Mouse (Mus musculus): ENCODE results near the gene Src. TPM values are rescaled to one million over a fixed set of nuclear protein-coding genes. Genes with fewer than 3 reads are reported as not detected.
A peak's percentile ranks its signal among the peaks of the same experiment; 100 is the strongest.

The Src gene
- polyA plus RNA-seq, 1 experiment from 2014 or later = 23.9 TPM

GRCm38 (mm10) chr2:157395371-157395770 lies 22.9 kb upstream of the Src start:
- H3K4me2 ChIP-seq (replicated peaks; ENCODE audit: low read depth) = no peak overlapping the region
- H3K9ac ChIP-seq (ENCODE audit: low read depth, low read length) = no peak overlapping the region

GRCm38 (mm10) chr2:157395960-157396359 lies 22.3 kb upstream of the Src start:
- 59% methylated on average over 13 of the region's 13 CpGs for WGBS
- Histone ChIP-seq H3K27ac (ENCODE audit: low read depth, low read length) (no peak overlapping the region), H3K36me3 (ENCODE audit: control insufficient read depth, insufficient read depth) (peaks cover 29% of the 10 kb centered on the region), H3K9me3 (ENCODE audit: control insufficient read depth) (no peaks in the 10 kb centered on the region), H3K4me2 (replicated peaks; ENCODE audit: low read depth) (no peak overlapping the region), H3K4me1 (replicated peaks; ENCODE audit: control insufficient read depth, insufficient read depth, low read length) (no peaks in the 10 kb centered on the region), H3K4me3 (ENCODE audit: low read depth, low read length) (no peak overlapping the region), H3K27me3 (replicated peaks; ENCODE audit: control insufficient read depth, insufficient read depth, low read length) (no peaks in the 10 kb centered on the region), H3K9ac (ENCODE audit: low read depth, low read length) (no peak overlapping the region)
- ATAC-seq = no peak
- TF ChIP-seq CTCF (IDR thresholded peaks at IDR 0.05; ENCODE audit: low read depth) = no peak

More at GRCm38 (mm10) chr2:157395371-157395770, 22.9 kb upstream of the Src start:
- Histone ChIP-seq H3K27me3 (replicated peaks; ENCODE audit: control insufficient read depth, insufficient read depth, low read length) (no peaks in the 10 kb centered on the region), H3K4me1 (replicated peaks; ENCODE audit: control insufficient read depth, insufficient read depth, low read length) (no peaks in the 10 kb centered on the region), H3K36me3 (ENCODE audit: control insufficient read depth, insufficient read depth) (peaks cover 29% of the 10 kb centered on the region), H3K4me3 (ENCODE audit: low read depth, low read length) (no peak overlapping the region), H3K9me3 (ENCODE audit: control insufficient read depth) (no peaks in the 10 kb centered on the region), H3K27ac (ENCODE audit: low read depth, low read length) (0 out of 2 replicates have a peak overlapping the region, but pooled peaks have one; percentile 15)
- no peak for ATAC-seq
- 39% methylated on average over 5 of the region's 5 CpGs for WGBS
- no peak for TF ChIP-seq CTCF (IDR thresholded peaks at IDR 0.05; ENCODE audit: low read depth)

- no peaks in the 10 kb centered on the region for H3K9me3 ChIP-seq (ENCODE audit: control insufficient read depth)
- H3K9ac ChIP-seq (ENCODE audit: low read depth, low read length) = no peak overlapping the region
- H3K27ac ChIP-seq (ENCODE audit: low read depth, low read length) = no peak overlapping the region
- H3K4me1 ChIP-seq (replicated peaks; ENCODE audit: control insufficient read depth, insufficient read depth, low read length) = no peaks in the 10 kb centered on the region
- H3K4me2 ChIP-seq (replicated peaks; ENCODE audit: low read depth) = no peak overlapping the region
- no peak for TF ChIP-seq CTCF (IDR thresholded peaks at IDR 0.05; ENCODE audit: low read depth)
- H3K4me3 ChIP-seq (ENCODE audit: low read depth, low read length) = no peak overlapping the region
- peaks cover 25% of the 10 kb centered on the region for H3K36me3 ChIP-seq (ENCODE audit: control insufficient read depth, insufficient read depth)
- ATAC-seq = no peak
- H3K27me3 ChIP-seq (replicated peaks; ENCODE audit: control insufficient read depth, insufficient read depth, low read length) = no peaks in the 10 kb centered on the region
- WGBS = 66% methylated on average over 4 of the region's 4 CpGs
Observed at GRCm38 (mm10) chr2:157397376-157397775, 20.9 kb upstream of the Src start.

GRCm38 (mm10) chr2:157398539-157398938 lies 19.7 kb upstream of the Src start:
- TF ChIP-seq CTCF (IDR thresholded peaks at IDR 0.05; ENCODE audit: low read depth) = peak; percentile 29
- Histone ChIP-seq H3K27ac (ENCODE audit: low read depth, low read length) (no peak overlapping the region), H3K9ac (ENCODE audit: low read depth, low read length) (no peak overlapping the region), H3K4me3 (ENCODE audit: low read depth, low read length) (no peak overlapping the region), H3K4me2 (replicated peaks; ENCODE audit: low read depth) (no peak overlapping the region), H3K27me3 (replicated peaks; ENCODE audit: control insufficient read depth, insufficient read depth, low read length) (no peaks in the 10 kb centered on the region), H3K4me1 (replicated peaks; ENCODE audit: control insufficient read depth, insufficient read depth, low read length) (no peaks in the 10 kb centered on the region), H3K36me3 (ENCODE audit: control insufficient read depth, insufficient read depth) (peaks cover 25% of the 10 kb centered on the region), H3K9me3 (ENCODE audit: control insufficient read depth) (no peaks in the 10 kb centered on the region)
- no peak for ATAC-seq
- 98% methylated on average over 4 of the region's 4 CpGs for WGBS

- no peak overlapping the region for H3K4me2 ChIP-seq (replicated peaks; ENCODE audit: low read depth)
- H3K27me3 ChIP-seq (replicated peaks; ENCODE audit: control insufficient read depth, insufficient read depth, low read length) = no peaks in the 10 kb centered on the region
- no peak overlapping the region for H3K9ac ChIP-seq (ENCODE audit: low read depth, low read length)
- H3K36me3 ChIP-seq (ENCODE audit: control insufficient read depth, insufficient read depth) = peaks cover 25% of the 10 kb centered on the region
- H3K4me1 ChIP-seq (replicated peaks; ENCODE audit: control insufficient read depth, insufficient read depth, low read length) = no peaks in the 10 kb centered on the region
- no peak for TF ChIP-seq CTCF (IDR thresholded peaks at IDR 0.05; ENCODE audit: low read depth)
- no peaks in the 10 kb centered on the region for H3K9me3 ChIP-seq (ENCODE audit: control insufficient read depth)
- ATAC-seq = no peak
- H3K4me3 ChIP-seq (ENCODE audit: low read depth, low read length) = no peak overlapping the region
- no peak overlapping the region for H3K27ac ChIP-seq (ENCODE audit: low read depth, low read length)
- 83% methylated on average over 10 of the region's 10 CpGs for WGBS
Observed at GRCm38 (mm10) chr2:157399797-157400196, 18.4 kb upstream of the Src start.

GRCm38 (mm10) chr2:157400491-157400890 lies 17.8 kb upstream of the Src start:
- H3K27ac ChIP-seq (ENCODE audit: low read depth, low read length) = no peak overlapping the region
- 90% methylated on average over 6 of the region's 6 CpGs for WGBS
- no peak for ATAC-seq

GRCm38 (mm10) chr2:157401261-157401660 lies 17.0 kb upstream of the Src start:
- Histone ChIP-seq H3K27ac (ENCODE audit: low read depth, low read length) (no peak overlapping the region), H3K9me3 (ENCODE audit: control insufficient read depth) (no peaks in the 10 kb centered on the region), H3K4me3 (ENCODE audit: low read depth, low read length) (no peak overlapping the region), H3K4me2 (replicated peaks; ENCODE audit: low read depth) (no peak overlapping the region), H3K4me1 (replicated peaks; ENCODE audit: control insufficient read depth, insufficient read depth, low read length) (no peaks in the 10 kb centered on the region), H3K27me3 (replicated peaks; ENCODE audit: control insufficient read depth, insufficient read depth, low read length) (no peaks in the 10 kb centered on the region), H3K9ac (ENCODE audit: low read depth, low read length) (no peak overlapping the region), H3K36me3 (ENCODE audit: control insufficient read depth, insufficient read depth) (peaks cover 16% of the 10 kb centered on the region)
- WGBS = 96% methylated on average over 2 of the region's 2 CpGs
- no peak for ATAC-seq
- TF ChIP-seq CTCF (IDR thresholded peaks at IDR 0.05; ENCODE audit: low read depth) = no peak

More at GRCm38 (mm10) chr2:157400491-157400890, 17.8 kb upstream of the Src start:
- Histone ChIP-seq H3K9me3 (ENCODE audit: control insufficient read depth) (no peaks in the 10 kb centered on the region), H3K4me1 (replicated peaks; ENCODE audit: control insufficient read depth, insufficient read depth, low read length) (no peaks in the 10 kb centered on the region), H3K4me2 (replicated peaks; ENCODE audit: low read depth) (no peak overlapping the region), H3K4me3 (ENCODE audit: low read depth, low read length) (no peak overlapping the region), H3K27me3 (replicated peaks; ENCODE audit: control insufficient read depth, insufficient read depth, low read length) (no peaks in the 10 kb centered on the region), H3K9ac (ENCODE audit: low read depth, low read length) (no peak overlapping the region), H3K36me3 (ENCODE audit: control insufficient read depth, insufficient read depth) (peaks cover 23% of the 10 kb centered on the region)
- no peak for TF ChIP-seq CTCF (IDR thresholded peaks at IDR 0.05; ENCODE audit: low read depth)

Measured in intestine, postnatal 0 days (tissue).